Mouse (Mus musculus) ES-E14 (cell line): Measurements from ENCODE around the gene Alg13. TPM values are rescaled to one million over a fixed set of nuclear protein-coding genes. Genes with fewer than 3 reads are reported as not detected.

Experiments
- DNase-seq: peaks from one replicate; pipeline ENCODE4 v3.0.0-alpha.2; 2013; ENCODE audit warnings: low read depth, low spot score
- H3K27ac ChIP-seq: 2 replicates; pipeline ENCODE4 v1.5.1; 2012; ENCODE audit warnings: low read depth, mild to moderate bottlenecking, low read length, moderate library complexity, mixed read lengths; ENCODE audit not compliant: poor library complexity, insufficient read depth, severe bottlenecking
- H3K36me3 ChIP-seq: 2 replicates; pipeline ENCODE4 v1.6.1; 2012; ENCODE audit warnings: mild to moderate bottlenecking, low read length, moderate library complexity, mixed read lengths; ENCODE audit not compliant: control insufficient read depth, poor library complexity, insufficient read depth, severe bottlenecking
- H3K4me1 ChIP-seq, 2 experiments: fragments of 150-350 bp in 1 of 2; sonication (generic) in 1 of 2; 2 replicates each; pipeline ENCODE4 v1.6.1; 2012; ENCODE audit warnings: low read length in 2 of 2, mild to moderate bottlenecking in 1 of 2, mixed read lengths in 1 of 2; ENCODE audit not compliant: control insufficient read depth in 2 of 2, insufficient read depth in 2 of 2, poor library complexity in 1 of 2
- H3K4me3 ChIP-seq, 2 experiments: fragments of 150-350 bp in 1 of 2; sonication (generic) in 1 of 2; 2 replicates each; pipeline ENCODE4 v1.5.1; 2012; ENCODE audit warnings: low read length in 2 of 2, low read depth in 1 of 2, mild to moderate bottlenecking in 1 of 2, mixed read lengths in 1 of 2; ENCODE audit not compliant: insufficient read depth in 1 of 2, poor library complexity in 1 of 2, severe bottlenecking in 1 of 2
- H3K9ac ChIP-seq: 2 replicates; pipeline ENCODE4 v1.6.1; 2012; ENCODE audit warnings: low read depth, mild to moderate bottlenecking, low read length, mixed read lengths; ENCODE audit not compliant: poor library complexity, insufficient read depth, severe bottlenecking
- H3K9me3 ChIP-seq: fragments of 150-350 bp; sonication (generic); 2 replicates; pipeline ENCODE4 v1.6.1; 2012; ENCODE audit warnings: low read depth, mild to moderate bottlenecking, low read length; ENCODE audit not compliant: control insufficient read depth, insufficient read depth
- CHD2 ChIP-seq: IDR thresholded peaks from 2 replicates; pipeline ENCODE4 v1.6.1; 2014; ENCODE audit warnings: mild to moderate bottlenecking, low read depth, low read length, inconsistent platforms
- HCFC1 ChIP-seq: IDR thresholded peaks from 2 replicates; pipeline ENCODE4 v1.6.1; 2012; ENCODE audit warnings: low read length, inconsistent platforms, borderline replicate concordance; ENCODE audit not compliant: insufficient read depth
- MAFK ChIP-seq: IDR thresholded peaks from 2 replicates; pipeline ENCODE4 v1.6.1; 2014; ENCODE audit warnings: mild to moderate bottlenecking, low read depth, low read length, inconsistent platforms; ENCODE audit not compliant: insufficient read depth
- ZC3H11A ChIP-seq: IDR thresholded peaks from 2 replicates; pipeline ENCODE4 v1.6.1; 2012; ENCODE audit warnings: low read depth, mild to moderate bottlenecking, inconsistent platforms, low read length, borderline replicate concordance
- ZNF384 ChIP-seq: IDR thresholded peaks from 2 replicates; pipeline ENCODE4 v1.6.1; 2012; ENCODE audit warnings: low read depth, low read length, inconsistent platforms
- in situ Hi-C, 2 experiments: fragments of 600-800 bp; cut with MboI; formaldehyde crosslinking; loops; one replicate each; pipeline ENCODE4 v1.15.1; 2025; ENCODE audit warnings: low sequenced_read_pairs in 2 of 2, inconsistent platforms in 1 of 2; ENCODE audit not compliant: unreplicated experiment in 2 of 2
- total RNA-seq: library from RNA; depleted of rRNA; stranded (reverse); fragments of 300-350 nt; gene quantifications from 2 replicates; pipeline ENCODE4 v1.2.3, GENCODE M21; 2012

Alg13 gene
- total RNA-seq, 1 experiment, result 159 TPM

GRCm38 (mm10) chrX:144315028-144315427 is 2.6 kb upstream of the Alg13 start:
- H3K9ac ChIP-seq, result peak overlapping the region; percentile 51; the same call in 1 of the 2 replicates
- no peak for DNase-seq
- H3K4me3 ChIP-seq, result peak overlapping the region; percentile 20 to 22; a peak in 2 of 4 replicates
- H3K27ac ChIP-seq, result peak overlapping the region; percentile 87
- no peak for TF ChIP-seq HCFC1
- no peak for TF ChIP-seq ZC3H11A
- peak; percentile 89 for TF ChIP-seq MAFK
- TF ChIP-seq CHD2, result no peak
- in situ Hi-C loops, result no loop called here
- H3K36me3 ChIP-seq, result no peaks in the 10 kb centered on the region; the same call in 1 of the 2 replicates
- H3K9me3 ChIP-seq, result no peaks in the 10 kb centered on the region
- peaks cover 7% of the 10 kb centered on the region in 2 experiments; a peak in 2 of 4 replicates for H3K4me1 ChIP-seq

DNA sequence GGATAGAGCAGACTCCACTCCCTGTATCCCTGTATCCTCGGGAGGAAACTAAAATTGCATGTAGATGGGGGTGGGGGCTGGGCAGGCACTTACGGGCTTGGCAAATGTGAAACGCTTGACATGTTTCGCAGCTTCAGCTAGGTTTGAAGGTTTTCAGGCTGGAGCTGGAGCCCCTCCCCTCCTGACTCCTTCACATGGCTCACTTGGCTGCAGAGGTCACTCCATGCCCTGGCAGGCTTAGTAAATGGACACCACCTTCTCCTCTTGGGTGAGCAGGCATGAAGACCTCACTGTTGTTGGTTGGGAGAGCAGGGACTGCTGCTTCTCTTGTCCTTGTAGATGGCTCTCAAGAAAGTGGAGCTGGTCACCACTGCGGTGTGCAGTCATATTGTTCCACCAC is 1.6 kb upstream of the Alg13 start:
- peaks cover 2% of the 10 kb centered on the region for H3K36me3 ChIP-seq
- peak overlapping the region; percentile 5; the same call in 1 of the 2 replicates for H3K9ac ChIP-seq

DNA sequence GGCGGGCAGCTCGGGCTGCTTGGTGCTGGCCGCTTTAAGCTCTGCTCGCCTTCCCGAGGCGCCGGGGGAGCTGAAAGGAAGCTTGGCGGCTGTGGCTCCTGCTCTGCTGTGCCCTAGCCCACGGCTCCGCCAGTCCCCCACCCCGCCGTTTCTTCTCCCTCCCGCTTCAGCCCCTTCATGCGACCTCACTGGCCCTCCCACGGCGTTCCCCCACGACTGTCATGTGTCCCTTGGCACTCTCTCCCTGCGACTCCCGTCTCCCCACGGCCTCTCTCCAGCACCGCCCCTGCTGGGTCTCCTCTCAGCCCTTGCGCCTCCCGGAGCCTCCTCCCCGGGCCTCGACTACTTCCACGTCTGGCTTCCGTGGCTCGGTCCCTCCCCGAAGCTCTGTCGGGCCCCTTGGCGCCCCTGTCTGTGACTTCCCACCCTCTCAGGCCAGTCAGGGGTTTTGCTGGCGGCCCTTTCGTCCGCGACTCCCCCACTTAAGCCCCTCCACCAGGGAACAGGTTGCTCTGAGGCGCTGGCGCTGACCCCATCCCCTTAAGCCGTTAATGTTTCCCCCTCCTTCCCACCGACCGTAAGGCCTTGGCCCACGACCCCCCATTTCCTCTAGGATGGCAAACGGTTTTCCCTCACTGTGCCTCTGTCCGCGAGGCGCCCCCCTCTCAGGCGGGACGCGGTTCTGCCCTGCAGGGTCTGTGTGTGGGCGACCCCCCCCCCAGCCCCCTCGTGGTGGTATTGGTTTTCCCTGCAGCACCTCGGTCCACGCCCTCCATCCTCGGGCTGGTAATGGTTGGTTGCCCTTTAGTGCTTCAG is 768 bp downstream of the Alg13 start:
- in situ Hi-C loops, result no loop called here
- Histone ChIP-seq H3K9ac (peak overlapping the region; percentile 93), H3K27ac (peak overlapping the region; percentile 90), H3K4me1 (peaks cover 4 to 7% of the 10 kb centered on the region in 2 experiments; a peak in 2 of 4 replicates), H3K36me3 (peaks cover 2% of the 10 kb centered on the region), H3K9me3 (no peaks in the 10 kb centered on the region), H3K4me3 (peak overlapping the region; percentile 87 to 99)
- TF ChIP-seq HCFC1 (no peak), ZNF384 (no peak), ZC3H11A (no peak), MAFK (no peak), CHD2 (no peak)
- no peak for DNase-seq

More for the DNA sequence above, 1.6 kb upstream of the Alg13 start:
- peak overlapping the region; percentile 87 for H3K27ac ChIP-seq
- peak overlapping the region; percentile 12 to 22; a peak in 2 of 4 replicates for H3K4me3 ChIP-seq
- no peaks in the 10 kb centered on the region for H3K9me3 ChIP-seq
- TF ChIP-seq ZNF384 (no peak), ZC3H11A (no peak), CHD2 (no peak), HCFC1 (no peak), MAFK (no peak)
- H3K4me1 ChIP-seq, result peaks cover 7% of the 10 kb centered on the region in 2 experiments; a peak in 2 of 4 replicates
- in situ Hi-C loops, result no loop called here
- DNase-seq, result no peak

DNA sequence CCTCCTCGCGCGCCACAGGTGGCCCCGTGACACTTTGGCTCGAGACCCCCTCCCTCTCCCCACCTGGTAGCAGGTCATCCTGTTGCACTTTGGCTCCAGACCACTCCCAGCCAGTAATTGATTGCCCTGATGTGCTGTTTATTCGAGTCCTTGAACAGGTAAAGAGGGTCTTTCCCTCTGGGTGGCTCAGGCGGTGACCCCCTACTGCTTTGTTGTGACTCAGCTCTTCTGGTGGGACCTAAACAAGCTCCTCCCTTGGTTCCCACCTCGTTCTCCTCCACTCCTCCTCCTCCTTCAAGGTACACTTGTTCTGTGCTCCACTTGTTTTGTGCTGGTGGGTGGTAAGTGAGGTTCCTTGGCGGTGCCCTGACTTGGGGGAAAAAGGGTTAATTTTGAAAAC is 1.8 kb downstream of the Alg13 start:
- Histone ChIP-seq H3K27ac (no peak overlapping the region), H3K9me3 (no peaks in the 10 kb centered on the region), H3K4me1 (peaks cover 4 to 7% of the 10 kb centered on the region in 2 experiments; a peak in 2 of 4 replicates), H3K36me3 (peaks cover 2% of the 10 kb centered on the region), H3K9ac (peak overlapping the region; percentile 32; the same call in 1 of the 2 replicates), H3K4me3 (peak overlapping the region; percentile 67 to 99)
- in situ Hi-C loops, result no loop called here
- peak; percentile 73 for DNase-seq
- TF ChIP-seq MAFK, result peak; percentile 73
- no peak for TF ChIP-seq ZC3H11A
